Mouse (Mus musculus) lung, postnatal 0 days (tissue): ENCODE measurements around the gene Ccng1.

Experiments
- CTCF ChIP-seq: IDR thresholded peaks from 2 replicates; pipeline ENCODE4 v1.5.1; 2016; ENCODE audit warnings: antibody characterized with exemption, mild to moderate bottlenecking
- EP300 ChIP-seq: IDR thresholded peaks from 2 replicates; pipeline ENCODE4 v1.6.1; 2016; ENCODE audit warnings: antibody characterized with exemption, mild to moderate bottlenecking, control low read depth

DNA sequence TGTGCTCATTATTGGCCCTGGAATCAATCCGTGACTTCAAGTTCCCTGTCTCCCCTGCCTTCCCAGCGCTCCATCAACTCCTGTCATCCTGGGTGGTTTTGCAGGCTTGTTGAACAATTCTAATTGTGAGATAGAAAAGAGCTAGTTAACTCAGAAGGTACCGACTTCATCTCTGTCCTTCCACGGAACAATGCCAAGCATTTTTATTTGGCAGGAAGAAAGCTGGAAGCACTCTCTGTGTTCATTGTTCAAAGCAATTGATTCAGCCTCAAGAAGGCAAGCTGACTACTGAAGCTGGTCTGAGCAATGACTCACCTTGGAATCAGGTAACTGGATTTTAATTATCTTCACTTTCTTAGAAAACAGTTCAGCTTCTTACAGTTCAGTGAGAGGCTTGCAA is 34.6 kb upstream of the Ccng1 start:
- TF ChIP-seq CTCF (no peak), EP300 (no peak)
